Mouse (Mus musculus) brain, adult 2 months (tissue): ENCODE measurements at regions not wholly inside any gene's neighbourhood (a gene's known extent, or its start where the extent isn't known, plus 50 kb on each side); places are given as distances from the start of the nearest gene placed in this dataset.

Source experiments
- DNase-seq: peaks from one replicate; pipeline ENCODE4 v3.0.0; 2011; ENCODE audit warnings: low read depth, low spot score

- peak; percentile 16 for DNase-seq
These were observed 85.2 kb upstream of the Col24a1 start for GRCm38 (mm10) chr3:145207071-145207470.

DNA sequence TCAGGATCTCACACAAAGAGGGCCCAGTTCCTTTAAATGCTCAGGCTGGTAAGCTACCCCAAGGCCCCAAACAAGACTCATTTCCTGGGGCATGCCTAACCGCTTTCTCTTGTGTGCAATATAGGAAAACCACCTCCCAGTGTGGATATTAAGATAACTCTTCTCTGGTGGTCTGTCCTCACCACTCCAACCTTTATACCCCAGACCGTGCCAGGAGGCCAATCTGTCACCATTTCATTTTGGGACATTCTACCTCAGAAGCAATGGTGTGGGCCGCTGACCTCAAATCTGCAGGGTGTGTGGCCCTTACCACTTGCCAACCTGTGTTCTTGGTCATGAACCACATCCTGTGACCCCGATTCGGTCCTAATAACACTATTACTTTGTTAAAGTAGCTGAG lies 82.1 kb upstream of the Col24a1 start:
- no peak for DNase-seq

DNA sequence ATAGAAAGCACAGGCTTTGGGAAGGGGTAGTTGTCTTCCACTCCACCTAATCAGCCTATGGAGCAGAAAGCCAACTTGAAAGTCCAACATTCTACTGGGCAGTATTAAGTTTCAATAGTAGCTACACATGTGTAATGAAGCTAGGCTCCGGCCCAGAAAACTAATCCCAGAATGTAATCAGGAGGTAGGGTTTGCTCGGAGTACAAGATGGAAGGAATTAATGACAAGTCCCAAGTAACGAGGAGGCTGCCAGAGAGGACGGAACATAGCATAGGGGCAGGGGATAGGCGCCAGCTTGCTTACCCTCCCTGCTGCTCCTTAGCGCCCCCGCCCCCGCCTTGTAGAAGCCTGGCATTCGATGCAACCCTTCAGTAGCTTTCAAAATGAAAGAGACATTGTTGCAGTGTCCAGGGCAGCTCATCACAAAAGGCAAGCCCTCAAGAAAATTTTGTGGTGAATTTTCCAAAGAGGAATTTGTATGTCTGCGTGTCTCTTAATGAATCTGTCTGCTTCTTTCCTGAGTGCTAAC lies 75.2 kb upstream of the Col24a1 start:
- DNase-seq: no peak

GRCm38 (mm10) chr3:145222922-145223321 lies 69.3 kb upstream of the Col24a1 start:
- no peak for DNase-seq

DNA sequence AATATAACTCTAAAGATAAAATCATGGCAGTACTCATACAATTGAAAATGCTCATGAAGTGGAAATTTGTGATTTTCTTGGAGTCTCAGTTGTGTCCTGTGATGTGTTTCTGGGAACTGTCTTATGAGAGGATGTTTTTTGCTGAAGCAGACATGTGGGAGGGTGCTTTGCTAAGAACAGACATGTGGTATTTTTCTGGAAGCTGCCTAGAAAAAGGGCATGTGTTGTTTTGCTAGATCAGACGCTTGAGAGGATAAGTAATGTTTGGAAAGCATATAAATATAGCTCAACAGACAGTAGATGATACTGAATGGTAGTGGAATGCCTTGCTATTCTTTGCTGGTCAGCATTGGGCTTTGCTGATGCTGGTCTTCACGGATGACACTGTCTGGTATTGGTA lies 68.2 kb upstream of the Col24a1 start:
- DNase-seq: peak; percentile 63

GRCm38 (mm10) chr3:145230721-145231120 lies 61.6 kb upstream of the Col24a1 start:
- no peak for DNase-seq

DNA sequence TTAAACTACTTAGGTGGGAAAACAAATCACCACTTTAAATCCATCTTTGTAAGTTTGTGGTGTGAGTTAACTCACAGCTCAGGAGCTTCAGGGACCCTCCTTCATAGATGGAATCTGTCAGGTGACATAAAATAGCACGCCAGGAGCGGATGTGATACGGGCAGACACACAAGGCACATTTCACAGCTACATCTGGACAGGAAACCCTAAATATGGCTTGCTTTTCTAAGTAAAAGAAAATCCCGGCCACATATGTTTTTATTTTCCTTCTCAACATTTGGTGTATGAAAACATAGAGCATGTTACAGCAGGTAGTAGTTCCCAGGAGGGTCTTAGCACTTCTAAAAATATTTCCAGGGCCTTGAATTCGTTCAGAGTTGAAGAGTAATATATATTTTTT lies 50.1 kb upstream of the Col24a1 start:
- no peak for DNase-seq
